Mouse (Mus musculus): ENCODE measurements around the gene Sec1.

The Sec1 gene

DNA sequence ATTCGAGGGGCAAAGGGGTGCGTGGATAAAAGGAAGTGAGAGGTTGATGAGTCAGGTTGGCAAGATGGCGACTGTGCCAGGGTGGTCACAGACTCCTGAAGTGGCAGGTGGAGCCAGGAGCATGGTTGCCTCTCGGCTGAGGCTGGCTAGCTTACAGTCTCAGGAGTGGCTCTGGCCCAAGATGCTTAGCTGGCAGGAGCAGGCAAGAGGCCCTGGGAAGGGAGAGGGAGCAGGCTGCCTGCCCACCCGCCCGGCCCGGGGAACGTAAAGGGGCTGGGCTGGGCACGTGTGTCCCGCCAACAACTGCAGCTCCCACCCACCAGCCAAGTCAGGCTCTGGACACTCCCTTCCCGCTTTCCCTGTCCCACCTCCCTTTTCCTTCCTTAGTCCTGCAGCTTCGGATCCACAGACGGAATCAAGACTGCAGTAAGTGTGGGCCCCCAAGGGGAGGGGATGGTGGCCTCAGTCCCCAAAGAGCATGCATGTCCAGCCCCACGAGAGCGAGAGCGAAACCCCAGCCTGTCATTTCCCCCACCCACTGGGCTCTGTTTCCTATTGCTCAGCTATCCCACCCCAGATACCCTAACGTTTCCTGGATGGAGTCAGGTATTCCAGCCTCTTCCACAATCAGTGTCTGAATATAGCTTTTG lies 52.7 kb downstream of the Sec1 start:
- in situ Hi-C loops (cut with MboI): no loop called here

DNA sequence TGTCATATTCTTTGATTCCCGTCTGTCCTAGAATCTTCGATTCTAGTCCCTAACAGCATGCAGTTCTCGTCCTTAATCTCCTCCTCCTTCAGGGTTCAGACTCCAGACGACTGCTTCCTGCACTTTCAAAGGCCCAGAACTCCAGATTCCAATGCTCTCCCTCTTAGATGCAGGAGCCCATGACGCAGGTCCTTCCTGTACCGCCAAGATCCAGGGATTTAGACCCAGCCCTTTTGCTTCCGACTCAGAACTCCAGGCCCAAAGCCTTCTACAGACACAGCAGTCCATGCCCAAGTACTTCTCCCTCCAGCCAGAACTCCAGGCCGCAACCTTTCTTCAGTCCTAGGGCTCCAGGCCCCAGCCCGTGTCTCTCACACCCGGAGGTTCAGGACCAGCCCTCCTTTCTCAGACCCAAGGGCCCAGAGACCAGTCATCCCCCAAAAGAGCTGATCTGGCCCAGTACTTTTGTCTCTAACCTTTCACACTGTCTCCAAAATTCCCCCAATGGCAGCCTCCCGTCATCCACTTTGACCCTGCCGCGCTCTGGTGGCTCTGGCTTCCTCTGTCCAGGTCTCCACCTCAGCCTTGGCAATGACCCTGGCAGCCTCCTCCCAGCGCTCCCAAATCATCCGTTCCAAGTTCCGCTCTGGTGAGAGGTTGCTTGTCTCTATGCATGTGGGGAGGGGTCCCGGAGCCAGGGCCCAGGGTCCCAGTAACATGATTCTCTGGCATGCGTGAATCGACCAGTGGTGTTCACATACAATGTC lies 53.8 kb downstream of the Sec1 start:
- in situ Hi-C loops (cut with MboI): no loop called here

DNA sequence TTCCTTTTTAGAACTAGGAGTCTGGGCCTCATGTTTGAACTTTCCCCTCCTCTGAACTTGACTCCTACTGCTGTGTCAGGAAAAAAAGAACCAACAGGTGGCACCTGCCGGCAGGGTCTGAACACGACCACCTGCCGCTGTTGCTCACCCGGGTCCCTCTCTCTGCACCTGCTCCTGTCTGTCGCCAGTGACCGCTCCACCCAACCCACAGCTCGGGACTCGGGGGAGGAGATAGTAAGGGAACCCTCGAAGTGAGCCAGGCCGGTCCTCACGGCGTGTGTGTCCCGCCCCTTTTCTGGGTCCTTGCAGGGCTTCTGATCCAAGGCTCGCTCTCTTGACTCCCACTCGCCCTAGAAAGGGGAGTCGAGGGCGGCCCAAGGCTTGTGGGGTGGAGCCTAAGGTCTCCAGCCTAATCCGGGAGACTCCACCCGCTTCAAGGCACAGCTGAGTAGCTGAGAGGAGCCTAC lies 54.6 kb downstream of the Sec1 start, which contains the start of gene Mamstr:
Gene Mamstr (plus strand): TSS at position 417 of the 467 bp plus-strand sequence.
- in situ Hi-C loops (cut with MboI): no loop called here

DNA sequence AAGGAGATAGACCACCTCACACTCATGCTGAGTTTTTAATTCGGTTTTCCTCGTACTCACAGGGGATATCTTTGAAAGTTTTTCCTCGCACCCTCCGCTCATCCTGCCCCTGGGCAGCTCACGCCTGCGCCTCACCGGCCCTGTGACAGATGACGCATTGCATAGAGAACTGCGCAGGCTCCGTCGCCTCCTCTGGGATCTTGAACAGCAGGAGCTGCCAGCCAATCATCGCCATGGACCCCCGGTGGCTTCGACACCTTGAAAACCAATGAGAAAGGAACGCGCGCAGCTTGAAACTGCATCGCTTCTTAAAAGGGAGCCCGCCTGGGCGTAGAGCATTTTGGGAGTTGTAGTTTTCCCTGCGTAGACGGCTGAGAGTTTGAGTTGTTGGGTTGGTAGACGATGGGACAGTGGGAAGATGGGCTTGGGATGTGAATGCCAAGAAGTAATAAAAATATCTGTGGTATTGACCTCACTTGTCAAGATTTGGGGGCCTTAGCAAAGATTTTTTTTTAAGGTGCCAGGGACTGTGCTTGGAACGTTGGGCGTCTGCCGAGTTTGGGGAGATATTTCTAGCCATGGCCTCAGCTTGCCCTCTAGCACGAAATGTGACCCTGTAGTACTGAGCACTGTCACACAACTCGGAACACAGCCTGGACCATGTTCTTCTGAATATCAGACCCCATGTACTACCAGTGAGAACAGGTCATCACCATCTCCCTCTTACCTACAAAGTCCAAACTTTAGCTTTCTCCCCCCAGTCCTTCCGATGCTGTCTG lies 55.4 kb downstream of the Sec1 start:
- in situ Hi-C loops (cut with MboI): no loop called here

DNA sequence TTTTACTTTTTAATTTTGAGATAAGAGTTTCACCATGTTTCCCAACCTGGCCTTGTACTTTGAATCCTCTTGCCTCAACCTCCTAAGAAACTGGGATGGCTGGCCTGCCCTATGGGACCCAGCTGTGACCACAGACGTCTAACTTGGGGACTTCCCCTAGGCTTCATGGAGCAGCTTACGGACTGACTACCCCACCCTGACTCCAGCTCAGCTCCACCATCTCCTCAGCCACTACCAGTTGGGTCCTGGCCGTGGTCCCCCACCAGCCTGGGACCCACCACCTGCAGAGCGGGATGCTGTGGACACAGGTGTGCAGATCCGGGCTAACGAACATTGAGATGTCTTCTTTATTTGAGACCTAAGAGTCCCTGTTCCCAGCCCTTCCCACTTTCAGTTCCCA lies 56.5 kb downstream of the Sec1 start:
- in situ Hi-C loops (cut with MboI): no loop called here

DNA sequence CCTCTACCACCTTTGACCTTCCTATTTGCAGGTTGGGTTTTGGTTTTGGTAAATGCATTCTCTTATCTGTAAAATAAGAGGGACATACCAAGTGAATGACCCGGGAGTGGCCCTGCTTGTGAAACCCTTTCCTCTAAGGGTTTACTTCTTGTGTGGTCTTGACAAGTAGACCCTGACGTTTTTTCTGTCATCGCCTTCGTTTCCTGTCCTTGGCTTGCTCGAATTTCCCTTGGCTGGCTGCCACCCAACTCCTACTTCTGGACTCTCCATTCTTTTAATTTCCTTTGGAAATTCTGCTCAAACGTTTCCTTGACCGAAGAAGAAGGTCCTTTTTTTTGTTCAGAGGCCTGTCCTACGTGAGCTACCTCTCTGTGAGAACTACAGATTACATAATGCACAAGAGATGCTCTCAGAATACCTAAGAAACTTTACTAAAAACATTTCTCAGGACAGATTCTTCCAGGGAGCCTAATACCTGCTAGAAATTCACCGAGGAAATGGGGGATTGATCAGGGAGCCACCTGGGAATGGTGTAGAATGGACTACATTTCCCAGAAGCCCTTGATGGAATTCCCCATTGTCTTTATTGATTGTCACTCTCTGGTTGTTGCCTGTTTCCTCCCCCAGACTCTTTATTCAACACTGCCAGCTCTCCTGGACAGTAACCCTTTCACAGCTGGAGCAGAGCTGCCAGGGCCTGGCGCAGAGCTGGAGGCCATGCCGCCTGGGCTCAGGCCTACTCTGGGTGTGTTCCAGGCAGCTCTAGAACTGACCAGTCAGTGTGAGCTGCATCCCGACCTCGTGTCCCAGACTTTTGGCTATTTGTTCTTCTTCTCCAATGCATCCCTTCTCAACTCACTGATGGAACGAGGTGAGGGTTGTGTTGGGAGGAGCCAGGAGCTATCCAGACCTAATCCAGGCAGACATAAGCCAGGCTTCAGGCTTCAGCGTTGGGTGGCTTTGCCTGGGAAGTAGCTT lies 58.2 kb downstream of the Sec1 start:
- in situ Hi-C loops (cut with MboI): no loop called here

DNA sequence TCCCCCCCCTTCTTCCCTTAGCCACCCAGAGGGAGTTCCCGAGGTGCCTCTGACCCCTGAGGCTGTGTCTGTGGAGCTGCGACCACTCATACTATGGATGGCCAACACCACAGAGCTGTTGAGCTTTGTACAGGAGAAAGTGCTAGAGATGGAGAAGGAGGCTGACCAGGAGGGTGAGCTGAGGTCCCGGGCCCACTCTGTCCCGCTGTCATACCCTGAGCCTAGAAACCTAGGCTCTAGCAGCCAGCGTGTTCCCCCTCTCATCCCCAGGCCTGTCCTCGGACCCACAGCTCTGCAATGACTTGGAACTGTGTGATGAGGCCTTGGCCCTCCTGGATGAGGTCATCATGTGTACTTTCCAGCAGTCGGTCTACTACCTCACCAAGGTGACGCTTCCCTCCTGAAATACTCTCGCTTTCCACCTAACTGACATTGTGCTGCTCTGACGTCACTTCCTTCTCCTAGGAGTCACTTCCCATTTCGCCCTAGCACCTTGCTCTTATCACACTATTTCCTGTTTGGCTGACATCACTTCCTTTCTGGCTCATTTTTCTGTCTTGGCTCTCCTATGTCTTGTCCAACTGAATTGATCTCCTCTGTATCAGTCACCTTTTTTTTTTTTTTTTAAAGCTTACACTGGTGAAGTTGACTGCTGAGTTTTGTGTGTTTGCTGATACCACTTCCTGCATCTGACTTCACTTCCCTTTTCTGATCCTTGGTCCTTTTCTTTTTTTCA lies 59.1 kb downstream of the Sec1 start:
- in situ Hi-C loops (cut with MboI): no loop called here

DNA sequence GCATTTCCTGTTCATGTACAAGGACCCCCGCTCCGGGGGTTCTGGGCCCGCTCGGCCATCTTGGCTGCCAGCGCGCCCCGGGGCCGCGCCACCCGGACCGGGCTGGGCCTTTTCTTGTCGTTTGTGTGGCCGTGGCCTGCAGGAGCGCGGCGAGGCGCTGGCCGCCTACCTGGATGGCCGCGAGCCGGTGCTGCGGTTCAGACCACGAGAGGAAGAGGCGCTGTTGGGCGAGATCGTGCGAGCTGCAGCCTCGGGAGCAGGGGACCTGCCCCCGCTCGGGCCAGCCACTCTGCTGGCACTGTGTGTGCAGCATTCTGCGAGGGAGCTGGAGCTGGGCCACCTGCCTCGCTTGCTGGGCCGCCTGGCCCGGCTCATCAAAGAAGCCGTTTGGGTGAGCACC lies 61.7 kb downstream of the Sec1 start:
- in situ Hi-C loops (cut with MboI): no loop called here

DNA sequence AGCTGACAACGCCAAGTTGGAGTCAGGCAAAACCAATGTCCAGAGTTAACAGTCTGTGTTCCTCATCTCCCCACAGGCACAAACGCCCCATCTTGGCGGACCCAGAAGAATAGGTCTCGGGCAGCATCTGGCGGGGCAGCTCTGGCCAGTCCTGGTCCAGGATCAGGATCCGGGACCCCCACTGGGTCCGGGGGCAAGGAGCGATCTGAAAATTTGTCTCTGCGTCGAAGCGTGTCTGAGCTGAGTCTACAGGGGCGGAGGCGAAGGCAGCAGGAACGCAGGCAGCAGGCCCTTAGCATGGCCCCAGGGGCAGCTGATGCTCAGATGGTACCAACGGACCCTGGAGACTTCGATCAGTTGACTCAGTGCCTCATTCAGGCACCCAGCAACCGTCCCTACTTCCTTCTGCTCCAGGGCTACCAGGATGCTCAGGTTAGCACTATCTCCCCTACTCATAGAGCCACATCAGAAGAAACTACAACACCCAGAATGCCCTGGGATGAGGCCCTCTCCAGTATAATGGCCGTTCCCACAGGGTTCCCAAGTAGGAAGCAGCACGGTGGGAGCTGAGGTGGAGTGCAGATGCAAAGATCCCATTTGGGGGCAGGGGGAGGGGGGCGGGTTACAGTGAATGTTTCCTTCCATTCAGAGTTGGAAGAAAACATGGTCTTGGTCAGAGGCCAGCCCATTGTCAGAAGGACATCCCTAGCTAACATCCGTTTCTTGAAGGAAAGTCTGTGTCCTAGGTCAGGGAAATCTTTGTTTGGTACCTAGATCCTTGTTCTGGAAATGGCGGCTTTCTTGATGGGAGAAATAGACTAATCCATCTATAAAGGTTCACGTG lies 63.9 kb downstream of the Sec1 start:
- in situ Hi-C loops (cut with MboI): no loop called here

DNA sequence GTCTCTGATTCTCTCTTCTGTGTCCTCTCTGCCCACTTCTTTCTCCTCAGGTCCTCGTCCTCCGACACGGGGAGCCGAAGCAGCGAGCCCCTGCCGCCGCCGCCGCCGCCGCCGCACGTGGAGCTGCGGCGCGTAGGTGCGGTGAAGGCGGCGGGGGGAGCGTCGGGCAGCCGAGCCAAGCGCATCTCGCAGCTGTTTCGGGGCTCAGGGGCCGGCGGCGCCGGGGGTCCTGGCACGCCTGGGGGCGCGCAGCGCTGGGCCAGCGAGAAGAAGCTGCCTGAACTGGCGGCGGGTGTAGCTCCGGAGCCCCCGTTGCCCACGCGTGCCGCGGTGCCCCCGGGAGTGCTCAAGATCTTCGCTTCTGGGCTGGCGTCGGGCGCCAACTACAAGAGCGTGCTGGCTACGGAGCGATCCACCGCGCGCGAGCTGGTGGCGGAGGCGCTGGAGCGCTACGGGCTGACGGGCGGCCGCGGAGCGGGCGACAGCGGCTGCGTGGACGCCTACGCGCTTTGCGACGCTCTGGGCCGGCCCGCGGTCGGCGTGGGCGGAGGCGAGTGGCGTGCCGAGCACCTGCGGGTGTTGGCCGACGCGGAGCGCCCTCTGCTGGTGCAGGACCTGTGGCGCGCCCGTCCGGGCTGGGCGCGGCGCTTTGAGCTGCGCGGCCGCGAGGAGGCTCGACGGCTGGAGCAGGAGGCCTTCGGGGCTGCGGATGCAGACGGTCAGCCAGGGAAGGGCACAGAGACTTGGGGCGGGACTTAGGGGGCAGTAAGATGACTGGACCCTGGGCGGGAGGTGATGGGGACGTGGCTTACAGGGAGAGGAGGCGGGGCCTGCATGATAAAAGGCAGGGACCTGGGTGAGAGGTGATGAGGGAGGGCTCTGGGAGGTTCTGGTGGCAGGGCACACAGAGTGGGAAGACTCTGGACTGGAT lies 65.6 kb downstream of the Sec1 start:
- in situ Hi-C loops (cut with MboI): no loop called here
